Mouse (Mus musculus): ENCODE measurements around the gene Ifnar2. TPM values are rescaled to one million over a fixed set of nuclear protein-coding genes. Genes with fewer than 3 reads are reported as not detected.

Gene Ifnar2
- total RNA-seq (2021): 10 to 100 TPM; 18.5 to 19.5 TPM
- long read RNA-seq, experiment 1, transcript Ifnar2-203 (7 exons, 1,099 nt): major isoform, 7 of 13 reads
- long read RNA-seq, experiment 1, partial matches to known transcripts: 0 of 13 reads
- long read RNA-seq, experiment 1, other reads (novel, unspliced or antisense): 1 of 13 reads
- long read RNA-seq, experiment 2, transcript Ifnar2-203 (7 exons, 1,099 nt): major isoform, 12 of 18 reads
- long read RNA-seq, experiment 2, partial matches to known transcripts: 1 of 18 reads
- long read RNA-seq, experiment 2, other reads (novel, unspliced or antisense): 1 of 18 reads

DNA sequence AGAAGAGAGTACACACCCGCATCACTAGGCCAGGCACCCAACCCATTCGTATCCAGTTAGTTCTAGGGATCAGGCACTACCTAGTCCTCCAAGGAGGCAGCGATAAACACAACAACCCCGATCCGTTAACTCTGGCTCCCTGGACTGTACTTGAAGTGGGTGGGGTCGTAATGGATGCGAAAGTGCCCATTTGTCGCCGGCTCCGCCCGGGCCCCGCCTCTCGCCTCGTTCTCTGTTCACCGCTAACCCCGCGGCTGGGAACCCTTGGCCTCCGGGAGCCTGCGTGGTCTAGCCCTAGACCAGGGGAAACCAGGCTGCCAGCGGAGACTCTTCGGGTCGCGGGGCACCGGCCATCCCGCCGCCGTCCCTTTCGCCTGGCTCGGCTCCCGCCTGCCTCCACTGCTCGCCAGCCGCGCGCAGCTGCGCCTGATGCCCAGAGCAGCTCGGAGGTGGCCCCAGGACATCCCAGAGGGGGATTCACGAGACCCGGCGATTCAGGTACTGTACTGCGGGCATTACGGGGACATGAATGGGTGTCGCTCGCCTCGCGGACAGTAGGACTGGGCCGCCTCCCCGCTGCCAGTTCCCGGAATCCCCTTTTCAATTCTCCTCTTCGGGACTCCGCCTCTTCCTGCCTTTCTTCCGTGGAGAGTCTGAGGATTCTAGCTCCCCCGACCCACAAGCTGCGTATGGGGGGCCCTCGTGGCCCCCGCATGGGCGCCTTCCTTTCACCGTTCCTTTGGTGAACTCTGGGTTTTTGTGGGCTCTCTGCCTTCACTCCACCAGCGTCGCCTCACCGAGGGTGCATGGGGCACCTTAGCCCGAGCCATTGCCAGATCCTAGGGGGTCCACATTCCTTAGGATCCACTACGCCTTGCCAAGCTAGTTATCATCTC, at the start of gene Ifnar2:
TSS of gene Ifnar2 (plus strand) at position 207 of the 896 bp plus-strand sequence.
- intact Hi-C loops (cut with DNase I): loop anchor here (5.0 kb wide), 1 partner anchor 89 kb away; no protein-coding TSS in a partner anchor

DNA sequence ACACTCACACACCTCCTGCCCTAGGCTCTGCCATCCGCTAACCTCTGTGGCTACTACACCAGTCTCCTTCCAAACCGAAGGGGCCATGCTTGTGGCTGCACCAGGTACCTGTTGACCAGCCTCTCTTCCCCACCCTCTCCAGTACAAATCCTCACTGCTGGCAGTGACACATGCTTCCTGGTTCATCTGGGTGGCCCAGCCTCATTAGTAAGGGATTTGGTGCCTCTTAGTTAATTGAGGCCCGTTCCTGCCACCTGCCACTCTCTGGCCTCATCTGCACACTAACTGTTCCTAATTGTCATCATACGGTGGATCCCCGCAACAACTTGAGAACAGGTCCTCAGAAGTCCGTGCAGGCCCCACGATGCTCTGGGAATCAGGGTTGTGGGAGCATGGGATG, 45.0 kb upstream of the Ifnar2 start:
- intact Hi-C loops (cut with DNase I): no loop called here
- no peak for DNase-seq (ENCODE audit: low spot score in 2 of 2)

More for the DNA sequence above, at the start of gene Ifnar2:
- peak; percentile 70 to 72 for DNase-seq (ENCODE audit: low spot score in 2 of 2)

DNA sequence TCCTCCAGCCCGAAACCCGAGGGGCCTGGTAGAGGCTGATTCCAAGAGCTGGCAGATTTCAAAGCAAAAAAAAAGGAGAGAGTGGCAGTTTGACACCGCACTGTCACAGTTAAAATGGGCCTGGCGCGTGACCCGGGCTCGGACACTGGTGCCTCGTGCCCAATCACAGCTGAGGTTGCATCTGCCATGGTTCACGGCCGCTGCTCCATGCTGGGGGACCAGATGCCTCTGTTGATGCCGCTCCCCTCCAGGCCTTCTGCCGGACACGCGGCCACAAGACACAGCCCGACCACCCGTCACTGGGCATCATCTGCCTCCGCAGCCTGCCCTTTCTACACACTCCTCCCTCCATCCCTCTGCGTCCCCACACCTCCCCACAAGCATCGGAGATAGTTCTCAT, 43.7 kb upstream of the Ifnar2 start:
- DNase-seq (ENCODE audit: low spot score in 2 of 2): no peak
- intact Hi-C loops (cut with DNase I): no loop called here

DNA sequence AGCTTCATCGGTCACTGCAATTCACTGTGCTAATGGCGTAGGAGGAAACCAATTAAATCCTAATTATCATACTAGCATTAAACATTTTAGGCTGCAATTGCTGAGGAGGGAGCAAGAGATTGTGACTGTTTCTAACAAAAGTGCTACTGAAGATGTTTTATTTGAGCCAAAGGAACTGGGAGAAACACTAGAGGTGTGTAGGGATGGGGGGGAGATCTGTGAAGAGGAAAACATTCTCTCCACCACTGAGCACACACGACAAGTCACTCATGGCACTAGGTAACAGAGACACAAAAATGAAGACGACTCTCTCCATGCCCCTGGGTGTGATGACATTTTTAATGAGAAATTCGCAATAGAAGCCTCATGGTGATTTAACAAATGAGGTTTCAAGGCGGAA, 42.1 kb upstream of the Ifnar2 start:
- DNase-seq (ENCODE audit: low spot score in 2 of 2): no peak
- intact Hi-C loops (cut with DNase I): no loop called here

DNA sequence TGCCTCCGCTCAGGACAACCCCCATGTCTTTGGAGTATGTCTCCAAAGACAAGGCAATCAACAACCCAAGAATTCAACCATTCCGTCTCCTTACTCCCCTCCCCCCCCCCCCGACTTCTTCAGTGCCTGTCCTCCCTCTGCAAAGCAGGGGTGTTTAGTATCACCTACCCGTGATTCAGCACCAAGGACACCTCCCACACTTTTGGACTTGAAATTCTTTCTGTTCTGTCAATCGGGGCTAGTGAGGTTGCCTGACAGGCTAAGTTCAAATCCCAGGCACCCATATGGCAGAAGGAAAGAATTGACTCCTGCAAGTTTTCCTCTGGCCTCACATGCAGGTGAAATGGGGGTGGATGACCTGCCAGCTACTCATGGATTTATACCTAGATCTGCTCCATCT, 41.4 kb upstream of the Ifnar2 start:
- DNase-seq (ENCODE audit: low spot score in 2 of 2): no peak
- intact Hi-C loops (cut with DNase I): no loop called here

DNA sequence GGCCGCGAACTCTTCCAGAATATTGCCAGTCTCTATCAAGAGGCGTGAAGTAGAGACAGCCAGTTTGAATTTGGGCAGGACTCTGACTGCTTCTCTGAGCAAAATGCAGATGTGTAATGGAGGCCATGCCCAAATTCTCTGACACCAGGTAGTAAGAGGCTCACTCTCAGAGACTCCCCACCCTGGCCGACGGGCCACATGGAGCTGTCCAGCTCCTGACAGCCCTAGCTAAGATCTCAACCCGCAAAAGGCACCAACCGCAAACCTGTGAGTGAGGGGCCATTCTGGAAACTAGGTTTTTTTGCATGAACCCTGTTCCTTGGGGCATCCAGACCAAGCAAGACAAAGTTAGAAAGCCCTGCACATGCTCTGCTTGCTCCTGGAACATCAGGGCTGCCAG, 39.7 kb upstream of the Ifnar2 start:
- intact Hi-C loops (cut with DNase I): no loop called here
- no peak for DNase-seq (ENCODE audit: low spot score in 2 of 2)

DNA sequence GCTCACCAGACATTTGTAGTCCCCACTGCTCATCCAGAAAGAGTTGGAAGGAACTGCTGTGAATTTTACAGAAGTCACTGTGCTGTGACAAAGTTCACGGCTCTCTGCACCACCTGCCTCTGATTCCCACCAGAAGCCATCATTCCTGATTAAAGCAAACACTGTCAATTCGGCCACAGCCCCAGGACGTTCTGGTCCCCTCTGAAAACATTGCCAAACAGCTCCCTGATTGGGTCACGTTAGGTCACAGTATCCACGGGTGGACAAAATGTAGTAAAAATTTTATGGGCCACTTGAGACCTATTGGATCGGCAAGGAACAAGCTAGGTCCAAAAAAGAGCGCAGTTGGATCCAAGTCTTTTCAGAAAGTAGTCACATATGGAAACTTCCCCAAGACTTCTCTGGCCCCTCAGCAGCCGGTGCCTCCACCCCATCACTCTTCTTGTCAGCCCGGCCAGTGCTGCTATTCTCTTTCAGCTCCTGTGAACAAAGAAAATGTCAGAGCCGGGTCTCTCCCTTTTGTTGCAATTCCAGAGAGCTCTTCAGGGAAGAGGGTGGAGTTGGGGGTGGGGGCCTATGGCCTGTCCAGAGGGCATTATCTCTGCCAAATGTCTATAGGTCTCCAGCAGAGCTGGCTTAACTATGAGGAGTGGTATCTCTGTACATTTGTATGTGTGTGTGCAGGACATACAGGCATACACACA, 38.2 kb upstream of the Ifnar2 start:
- intact Hi-C loops (cut with DNase I): no loop called here
- no peak for DNase-seq (ENCODE audit: low spot score in 2 of 2)

DNA sequence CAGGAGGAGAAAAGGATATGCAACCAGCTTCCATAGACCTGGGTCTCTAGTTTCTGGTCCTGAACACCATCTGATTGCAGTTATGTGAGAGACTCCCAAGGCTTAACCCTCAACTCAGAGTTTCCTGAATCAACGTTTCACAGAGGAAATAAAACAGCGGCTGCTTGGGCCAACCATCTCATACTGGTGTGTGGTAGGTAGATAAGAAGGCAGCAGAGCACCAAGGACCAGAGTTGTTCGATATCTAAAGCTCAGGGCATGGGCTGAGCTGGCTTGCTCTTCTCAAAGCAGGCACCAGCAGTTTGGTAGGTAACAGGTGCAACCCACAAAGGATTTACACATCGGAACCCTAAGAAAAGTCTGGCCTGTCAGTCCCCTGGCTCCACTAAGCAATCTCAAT, 35.8 kb upstream of the Ifnar2 start:
- DNase-seq (ENCODE audit: low spot score in 2 of 2): no peak
- intact Hi-C loops (cut with DNase I): no loop called here

DNA sequence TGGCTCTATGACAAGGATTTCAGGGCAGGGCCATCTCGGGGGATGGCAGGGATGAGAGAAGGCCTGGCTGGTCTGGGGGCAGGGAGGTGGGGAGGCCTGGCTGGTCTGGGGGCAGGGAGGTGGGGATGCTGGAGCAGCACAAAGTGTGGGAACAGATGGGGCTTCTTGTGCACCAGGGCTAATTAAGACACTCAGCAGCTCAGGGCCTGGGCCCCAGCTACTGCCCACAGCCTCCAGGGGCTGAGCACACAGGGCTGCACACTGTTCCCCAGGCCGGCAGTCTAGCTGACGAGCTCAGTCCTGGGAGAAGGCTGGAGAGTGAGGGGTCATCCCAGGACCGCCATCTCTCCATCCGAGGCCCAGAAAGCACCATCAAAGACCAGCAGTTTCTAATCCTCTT, 35.1 kb upstream of the Ifnar2 start:
- intact Hi-C loops (cut with DNase I): no loop called here
- DNase-seq (ENCODE audit: low spot score in 2 of 2): no peak

DNA sequence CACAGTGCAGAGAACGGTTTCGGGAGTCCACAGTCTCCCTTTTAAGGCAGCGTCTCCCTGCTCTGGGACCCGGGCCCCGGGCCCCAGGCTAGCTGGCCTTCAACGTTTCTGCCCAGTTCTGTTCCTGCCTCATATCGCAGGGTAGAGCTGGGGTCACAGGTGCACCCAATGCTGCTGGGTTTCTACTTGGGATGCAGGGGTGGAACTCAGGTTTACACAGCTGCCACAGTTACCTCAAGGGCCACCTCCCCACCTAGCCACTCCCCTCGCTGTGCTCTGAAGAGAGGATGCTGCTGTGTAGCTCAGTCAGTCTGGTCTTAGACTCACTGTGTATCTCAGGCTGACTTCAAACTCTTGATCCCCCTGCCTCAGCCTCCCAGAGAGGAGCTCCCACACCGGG, 26.1 kb upstream of the Ifnar2 start:
- no peak for DNase-seq (ENCODE audit: low spot score in 2 of 2)
- intact Hi-C loops (cut with DNase I): loop anchor here (5.0 kb wide), 1 partner anchor 184 kb away; no protein-coding TSS in a partner anchor

DNA sequence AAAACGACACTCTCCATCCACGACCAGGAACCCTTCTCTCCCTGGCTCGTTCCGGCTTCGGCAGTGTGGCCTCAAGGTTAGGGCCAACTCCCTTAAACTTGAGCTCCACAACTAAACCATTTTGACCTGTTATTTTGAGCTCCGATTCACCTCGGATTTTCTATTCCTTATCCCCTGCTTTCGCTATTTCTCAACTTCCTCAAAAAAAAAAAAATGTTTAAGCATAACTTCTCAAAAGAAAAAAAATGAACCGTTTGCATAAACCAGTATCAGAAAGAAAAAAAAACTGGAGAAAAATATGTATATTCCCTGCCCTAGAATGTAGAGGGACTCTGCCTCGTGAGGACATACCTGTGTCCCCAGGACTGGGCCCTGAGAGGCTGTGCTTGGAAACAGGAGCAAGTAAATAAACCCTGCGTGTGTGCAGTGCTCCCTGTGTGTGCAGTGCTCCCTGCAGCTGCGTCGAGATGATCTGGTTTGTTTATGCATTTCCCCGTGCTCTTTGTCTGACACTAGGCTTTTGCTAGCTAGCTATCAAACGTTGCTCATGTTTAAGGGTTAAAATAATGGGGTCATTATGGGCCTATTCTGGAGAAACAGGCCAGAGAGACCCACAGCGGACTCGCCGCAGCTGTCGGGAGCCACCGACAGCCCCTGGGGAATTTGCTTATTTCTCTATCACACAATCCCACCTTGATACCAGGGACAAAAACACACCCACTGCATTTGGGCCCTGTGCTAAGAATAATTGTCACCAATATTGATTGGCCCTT, 24.9 kb upstream of the Ifnar2 start:
- DNase-seq (ENCODE audit: low spot score in 2 of 2): no peak
- intact Hi-C loops (cut with DNase I): loop anchor here (5.0 kb wide), 1 partner anchor 185 kb away; no protein-coding TSS in a partner anchor

DNA sequence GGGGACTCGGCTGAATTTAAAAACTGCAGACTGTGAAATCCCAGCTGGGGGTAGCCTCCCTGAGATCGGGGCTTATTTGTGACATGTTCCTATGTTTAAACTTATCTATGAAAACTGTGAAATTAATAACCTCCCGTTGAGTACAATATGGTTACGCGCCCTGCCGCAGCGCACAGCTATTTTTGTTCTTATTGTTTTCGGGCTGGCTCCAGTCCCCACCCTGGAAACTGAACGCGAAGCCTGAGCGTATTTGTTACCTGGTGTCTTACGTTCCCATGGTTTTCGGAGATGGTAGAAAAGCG, 24.4 kb upstream of the Ifnar2 start:
- intact Hi-C loops (cut with DNase I): loop anchor here (5.0 kb wide), 1 partner anchor 186 kb away; no protein-coding TSS in a partner anchor
- DNase-seq (ENCODE audit: low spot score in 2 of 2): no peak

DNA sequence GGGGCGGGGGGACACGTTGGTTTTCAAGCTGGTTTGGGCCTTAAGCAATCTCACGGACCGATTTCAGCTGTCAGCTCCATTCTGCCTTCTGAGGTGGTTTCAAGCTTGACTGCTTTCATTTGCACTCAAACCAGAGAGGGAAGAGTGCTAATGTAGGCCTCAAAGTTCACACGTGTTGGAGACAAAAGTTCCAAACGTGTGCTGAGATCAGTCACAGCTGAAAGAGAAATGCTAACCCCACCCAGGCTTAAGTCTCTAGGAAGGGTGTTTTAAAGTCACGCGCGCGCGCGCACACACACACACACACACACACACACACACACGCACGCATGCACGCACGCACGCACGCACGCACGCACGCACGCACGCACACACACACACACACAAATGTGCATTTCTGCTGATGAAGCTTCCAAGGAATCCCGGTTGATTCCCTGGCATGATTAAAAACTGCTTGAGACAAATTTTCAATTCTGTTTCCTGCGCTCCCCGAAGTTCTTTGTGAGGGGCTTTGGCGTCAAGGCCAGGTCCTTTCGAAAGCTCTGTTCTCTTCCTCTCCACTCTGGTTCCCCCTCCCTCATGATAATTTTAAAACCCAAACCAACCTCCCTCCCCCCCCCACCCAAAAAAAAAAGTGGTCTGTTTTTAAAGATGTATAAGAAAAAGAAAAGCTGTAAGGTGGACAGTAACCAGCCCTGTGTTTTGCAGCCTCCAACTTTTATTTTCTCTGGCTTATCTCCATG, 23.8 kb upstream of the Ifnar2 start:
- peak in 1 of 2 experiments; percentile 50 for DNase-seq (ENCODE audit: low spot score in 2 of 2)
- intact Hi-C loops (cut with DNase I): loop anchor here (5.0 kb wide), 1 partner anchor 186 kb away; no protein-coding TSS in a partner anchor

DNA sequence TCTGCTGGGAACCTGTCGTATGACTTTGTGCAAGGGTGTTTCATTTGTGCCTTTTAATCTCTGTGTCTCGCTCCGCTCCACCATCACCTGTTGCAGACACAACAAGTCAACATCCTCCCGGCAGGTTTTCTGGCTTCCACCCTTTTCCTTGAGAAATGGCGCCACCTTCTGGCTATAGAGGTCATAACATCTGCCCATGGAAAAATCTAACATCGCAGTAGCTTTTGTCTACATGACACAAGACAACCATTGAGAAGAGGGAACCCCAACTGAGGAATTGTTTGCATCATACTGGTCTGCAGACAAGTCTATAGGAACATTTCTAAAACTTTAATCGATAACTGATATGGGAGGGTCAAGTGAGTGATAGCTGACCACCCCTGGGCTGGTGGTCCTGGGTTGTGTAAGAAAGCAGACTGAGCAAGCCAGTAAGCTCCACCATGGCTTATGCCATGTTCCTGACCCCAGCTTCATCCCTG, 20.5 kb upstream of the Ifnar2 start:
- peak; percentile 83 to 86 for DNase-seq (ENCODE audit: low spot score in 2 of 2)
- intact Hi-C loops (cut with DNase I): loop anchor here (1.0 kb wide), 1 partner anchor 271 kb away; no protein-coding TSS in a partner anchor

DNA sequence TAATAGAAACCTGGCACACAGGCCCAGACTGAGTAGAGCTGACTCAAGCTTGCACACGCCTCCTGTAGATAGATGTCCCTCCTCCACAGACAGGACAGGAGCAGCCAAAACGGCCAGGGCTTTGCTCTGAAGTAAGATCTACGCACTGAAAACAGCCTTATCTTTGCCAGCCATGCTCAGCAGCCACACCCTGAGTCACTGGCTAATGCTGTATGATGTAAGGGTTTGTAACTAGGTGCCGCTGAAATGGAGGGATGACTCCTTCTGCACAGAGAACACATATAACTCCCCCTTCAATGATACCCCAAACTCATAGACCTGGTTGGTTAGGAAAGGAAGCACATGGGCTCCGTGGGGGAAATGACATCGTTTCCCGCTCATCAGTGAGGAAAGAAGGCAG, 19.8 kb upstream of the Ifnar2 start:
- intact Hi-C loops (cut with DNase I): loop anchor here (1.0 kb wide), 1 partner anchor 271 kb away; no protein-coding TSS in a partner anchor
- no peak for DNase-seq (ENCODE audit: low spot score in 2 of 2)

DNA sequence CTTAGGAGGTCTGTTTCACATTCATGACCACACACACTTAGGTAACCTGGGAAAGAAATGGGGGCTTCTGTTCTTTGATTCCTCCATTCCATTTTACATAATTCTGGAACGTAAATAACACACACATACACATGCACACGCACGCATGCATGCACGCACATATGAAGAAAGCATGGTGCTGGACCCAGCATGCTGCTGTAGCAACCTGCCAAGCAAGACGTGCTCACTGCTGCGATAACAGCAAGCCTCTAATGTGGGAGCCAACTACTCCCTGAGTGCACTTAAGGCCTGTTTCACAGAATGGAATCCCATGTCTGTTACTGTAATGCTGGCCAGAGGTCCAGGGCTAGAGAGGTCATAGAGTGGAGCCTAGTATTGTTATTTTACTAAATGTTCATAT, 19.4 kb upstream of the Ifnar2 start:
- intact Hi-C loops (cut with DNase I): no loop called here

DNA sequence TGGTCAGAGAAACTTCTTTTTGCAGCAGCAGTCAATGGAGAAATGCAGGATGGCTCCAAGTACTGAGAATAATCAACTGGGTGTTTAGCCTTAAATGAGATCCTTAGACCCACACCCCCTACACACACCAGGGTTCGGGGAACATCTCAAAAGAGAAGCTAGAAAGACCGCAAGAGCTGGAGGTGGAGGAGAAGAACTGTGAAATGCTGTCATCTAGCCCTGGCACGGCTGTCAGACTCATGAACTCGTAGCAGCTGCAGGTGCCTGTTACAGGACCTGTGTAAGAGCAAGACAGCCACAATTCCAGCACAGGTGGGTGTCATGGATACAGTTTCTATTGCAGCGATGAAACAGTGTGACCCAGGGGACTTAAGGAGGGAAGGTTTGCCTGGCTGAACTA, 18.9 kb upstream of the Ifnar2 start:
- intact Hi-C loops (cut with DNase I): no loop called here
- DNase-seq (ENCODE audit: low spot score in 2 of 2): no peak

More for the DNA sequence above, 19.4 kb upstream of the Ifnar2 start:
- no peak for DNase-seq (ENCODE audit: low spot score in 2 of 2)

DNA sequence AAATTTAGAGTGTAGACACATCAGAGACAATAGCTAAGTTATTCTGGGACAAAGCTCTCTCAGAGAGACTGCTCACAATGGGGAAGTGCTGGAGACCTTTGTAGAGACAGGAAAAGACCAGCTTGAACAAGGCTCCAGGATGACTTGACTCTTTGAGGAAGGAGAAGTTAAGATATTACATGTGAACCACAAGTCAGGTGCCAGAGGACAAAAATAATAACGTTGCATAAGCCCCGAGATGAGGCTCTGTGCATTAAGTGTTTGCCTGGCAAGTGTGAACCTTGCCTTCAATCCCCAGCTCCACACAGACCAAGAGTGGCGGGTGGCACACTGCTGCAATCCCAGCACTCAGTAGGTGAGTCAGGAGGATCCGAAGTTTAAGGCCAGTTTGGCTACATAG, 18.0 kb upstream of the Ifnar2 start:
- no peak for DNase-seq (ENCODE audit: low spot score in 2 of 2)
- intact Hi-C loops (cut with DNase I): no loop called here

All from left cerebral cortex, postnatal 14 days (tissue).